Mouse (Mus musculus) kidney, postnatal 25 days (tissue): ENCODE measurements around the gene Olfr935.

ENCODE experiments used
- DNase-seq, 2 experiments: peaks; one replicate each; pipeline ENCODE4 v3.0.0; 2021; ENCODE audit warnings: mixed read lengths in 2 of 2

Olfr935 gene

DNA sequence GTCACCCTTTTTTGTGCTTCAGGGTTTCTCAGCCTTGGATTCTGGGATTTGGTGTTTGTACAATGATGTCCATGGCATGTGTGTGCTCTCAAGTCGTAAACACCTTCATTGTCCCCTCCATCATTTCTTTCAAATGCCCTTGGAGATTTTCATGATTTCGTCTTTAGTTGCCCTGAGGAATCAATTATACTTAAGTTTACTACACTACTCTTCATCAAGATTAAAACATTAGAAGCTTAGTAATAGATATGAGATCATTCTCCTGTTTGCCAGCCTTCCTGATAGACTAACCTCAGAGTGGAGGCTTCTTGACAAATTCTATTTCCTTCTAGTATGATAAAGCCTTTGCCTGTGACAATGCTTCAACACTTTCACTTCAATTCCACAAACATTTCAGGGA, at the start of gene Olfr935:
Gene Olfr935, minus strand, starts transcription at position 101 of the 400 bp plus-strand sequence.
- DNase-seq = no peak

- no peak for DNase-seq
Observed at GRCm38 (mm10) chr9:39023277-39023676, 23.8 kb upstream of the Olfr935 start, which contains the start of gene Olfr146. TSS of gene Olfr146 (minus strand) at chr9:39023377.

DNA sequence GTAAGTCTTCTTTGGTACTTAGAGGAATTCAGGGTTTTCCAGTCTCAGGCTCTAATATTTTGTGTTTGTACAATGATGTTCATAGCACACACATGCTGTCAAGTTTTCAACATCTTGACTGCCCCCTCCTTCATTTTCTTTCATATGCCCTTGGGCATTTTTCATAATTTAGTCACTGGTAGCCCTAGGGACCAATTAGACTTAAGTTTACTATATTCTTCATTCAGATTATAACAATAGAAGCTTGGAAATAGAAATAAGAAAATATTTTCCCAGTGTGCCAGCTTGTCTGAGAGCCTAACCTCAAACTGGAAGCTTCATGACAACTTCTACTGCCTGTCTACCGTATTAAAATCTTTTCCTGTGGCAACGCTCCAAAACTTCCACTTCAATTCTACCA, 11.3 kb downstream of the Olfr935 start, which contains the start of gene Olfr934:
Gene Olfr934, minus strand, starts transcription at position 101 of the 400 bp plus-strand sequence.
- DNase-seq = no peak

- no peak for DNase-seq
Observed at GRCm38 (mm10) chr9:38972013-38972412, 27.5 kb downstream of the Olfr935 start, which contains the start of gene Olfr933. TSS of gene Olfr933 (plus strand) at chr9:38972313.

DNA sequence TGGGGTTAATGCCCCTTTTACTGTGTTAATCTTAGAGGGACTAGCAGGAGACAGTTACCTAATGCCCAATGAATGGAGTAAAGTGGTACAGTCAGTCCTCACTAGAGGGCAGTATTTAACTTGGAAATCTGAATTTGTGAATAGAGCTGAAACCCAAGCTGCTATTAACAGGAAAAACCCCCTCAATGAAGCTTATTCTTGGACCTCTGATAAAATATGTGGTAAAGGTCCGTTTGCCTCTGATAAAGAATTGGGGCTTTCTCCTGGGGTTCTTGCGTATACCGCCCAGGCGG, 45.4 kb downstream of the Olfr935 start:
- no peak for DNase-seq

- DNase-seq = no peak
Observed at GRCm38 (mm10) chr9:38953401-38954123, 45.9 kb downstream of the Olfr935 start.
